Mouse (Mus musculus) heart, embryonic 15.5 days (tissue): Measurements from ENCODE around the gene Lct. TPM values are rescaled to one million over a fixed set of nuclear protein-coding genes. Genes with fewer than 3 reads are reported as not detected.

Source experiments
- ATAC-seq: fragments of 200-750 bp; cut with Nextera tagmentation; replicated peaks from 2 replicates; pipeline ENCODE4 v1.8.0; 2017; ENCODE audit warnings: low read depth, moderate TSS enrichment; ENCODE audit not compliant: insufficient number of reproducible peaks, insufficient read depth, low FRiP score
- H3K27ac ChIP-seq: fragments of 300-500 bp; sonication (generic); 2 replicates; pipeline ENCODE4 v1.5.1; 2015; ENCODE audit warnings: mild to moderate bottlenecking, inconsistent platforms
- H3K27me3 ChIP-seq: fragments of 300-500 bp; sonication (generic); 2 replicates; pipeline ENCODE4 v1.6.1; 2015; ENCODE audit warnings: inconsistent platforms
- H3K36me3 ChIP-seq: fragments of 300-500 bp; sonication (generic); 2 replicates; pipeline ENCODE4 v1.6.1; 2015; ENCODE audit warnings: mild to moderate bottlenecking, inconsistent platforms
- H3K4me1 ChIP-seq: fragments of 300-500 bp; sonication (generic); replicated peaks from 2 replicates; pipeline ENCODE4 v1.6.1; 2015; ENCODE audit warnings: inconsistent platforms
- H3K4me2 ChIP-seq: fragments of 300-500 bp; sonication (generic); 2 replicates; pipeline ENCODE4 v1.6.1; 2015; ENCODE audit warnings: inconsistent platforms, mild to moderate bottlenecking, moderate library complexity
- H3K4me3 ChIP-seq: fragments of 300-500 bp; sonication (generic); 2 replicates; pipeline ENCODE4 v1.5.1; 2015; ENCODE audit warnings: mild to moderate bottlenecking, inconsistent platforms
- H3K9ac ChIP-seq: fragments of 300-500 bp; sonication (generic); 2 replicates; pipeline ENCODE4 v1.6.1; 2015; ENCODE audit warnings: mild to moderate bottlenecking, inconsistent platforms
- H3K9me3 ChIP-seq: fragments of 300-500 bp; sonication (generic); replicated peaks from 2 replicates; pipeline ENCODE4 v1.6.1; 2016; ENCODE audit warnings: inconsistent platforms
- WGBS: fragments of 180-500 bp; shearing (Covaris S2); methylation state at CpG from one replicate; pipeline ENCODE4 v1.1.7; 2015; ENCODE audit warnings: mixed read lengths; 5-methylcytosine and 5-hydroxymethylcytosine counted together
- polyA plus RNA-seq: library from polyadenylated mRNA; unstranded; fragments of >200 nt; fragmentation: Nextera tagmentation; extraction: Ambion mirVana; gene quantifications from 2 replicates; pipeline ENCODE4 v1.2.1, GENCODE M21; 2015

Lct gene
- polyA plus RNA-seq, 1 experiment from 2014 or later: 0.03 TPM

DNA sequence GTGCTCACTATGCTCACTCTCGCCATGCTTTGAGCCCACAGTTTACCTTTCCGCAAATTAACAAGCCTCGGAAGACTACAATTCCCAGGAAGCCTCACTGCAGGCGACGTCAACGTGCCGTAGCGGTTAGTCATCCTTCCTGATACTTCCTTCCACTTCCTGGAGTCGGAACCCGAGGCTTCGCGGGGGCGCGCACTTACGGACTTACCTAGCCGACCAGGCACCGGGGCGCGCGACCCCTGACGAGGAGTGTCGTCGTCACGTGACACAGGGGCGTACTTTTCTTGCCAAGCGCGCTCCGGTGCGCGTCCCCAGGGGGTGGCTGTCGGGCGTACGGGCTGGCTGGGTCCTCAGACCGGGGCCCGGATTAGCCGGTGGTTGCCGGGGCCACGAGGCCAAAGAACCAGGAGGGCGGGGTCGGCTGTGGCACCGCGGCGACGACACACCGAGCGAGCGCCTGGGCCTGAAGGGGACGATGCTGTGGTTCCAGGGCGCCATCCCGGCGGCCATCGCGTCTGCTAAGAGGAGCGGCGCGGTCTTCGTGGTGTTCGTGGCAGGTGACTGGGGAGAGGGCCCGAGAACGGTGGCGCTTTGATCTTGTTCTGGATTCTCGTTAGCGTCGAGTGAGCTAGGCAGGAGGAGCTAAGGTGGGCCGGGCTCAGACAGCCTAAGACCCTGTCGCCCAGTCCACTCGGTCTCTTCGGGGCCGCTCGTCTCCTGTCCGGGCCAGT lies 84.0 kb downstream of the Lct start:
- H3K9me3 ChIP-seq: no peaks in the 10 kb centered on the region
- peak overlapping the region; percentile 72 for H3K4me2 ChIP-seq
- peaks cover 10% of the 10 kb centered on the region for H3K4me1 ChIP-seq
- H3K4me3 ChIP-seq: peak overlapping the region; percentile 84
- no peaks in the 10 kb centered on the region for H3K27me3 ChIP-seq
- peak overlapping the region; percentile 93 for H3K27ac ChIP-seq
- no peaks in the 10 kb centered on the region for H3K36me3 ChIP-seq
- H3K9ac ChIP-seq: peak overlapping the region; percentile 91
- ATAC-seq: peak; percentile 95
- under 1% methylated on average over 71 of the region's 71 CpGs for whole genome bisulfite sequencing

GRCm38 (mm10) chr1:128243627-128243995 lies 84.5 kb downstream of the Lct start, which contains the start of gene Ubxn4:
Gene Ubxn4 (plus strand): TSS chr1:128243964.
- ATAC-seq: no peak

GRCm38 (mm10) chr1:128235181-128235580 lies 92.9 kb downstream of the Lct start:
- 93% methylated on average over 4 of the region's 4 CpGs for WGBS
- Histone ChIP-seq H3K27ac (no peak overlapping the region), H3K9me3 (no peaks in the 10 kb centered on the region), H3K4me3 (no peak overlapping the region), H3K27me3 (no peaks in the 10 kb centered on the region), H3K4me1 (no peaks in the 10 kb centered on the region), H3K36me3 (peaks cover 65% of the 10 kb centered on the region), H3K4me2 (no peak overlapping the region), H3K9ac (no peak overlapping the region)
- ATAC-seq: no peak

More at GRCm38 (mm10) chr1:128243627-128243995, 84.5 kb downstream of the Lct start, which contains the start of gene Ubxn4:
- Histone ChIP-seq H3K36me3 (no peaks in the 10 kb centered on the region), H3K9ac (peak within 1 kb of the TSS; percentile 91), H3K9me3 (no peaks in the 10 kb centered on the region), H3K27ac (peak within 1 kb of the TSS; percentile 93), H3K27me3 (no peaks in the 10 kb centered on the region), H3K4me3 (peak within 1 kb of the TSS; percentile 84), H3K4me1 (peaks cover 10% of the 10 kb centered on the region), H3K4me2 (peak within 1 kb of the TSS; percentile 72)
- 11% methylated on average over 10 of the region's 10 CpGs for WGBS

Other genes starting within 250 kb of the Lct start
- 5.3 and 5.7 TPM in 2 replicates for gene Zranb3, start 225.3 kb downstream of the Lct start, polyA plus RNA-seq
- gene R3hdm1, start 225.0 kb downstream of the Lct start, polyA plus RNA-seq: 46.2 and 46.6 TPM in 2 replicates
- 55.0 and 57.6 TPM in 2 replicates for gene Ubxn4, start 84.4 kb downstream of the Lct start, polyA plus RNA-seq
- 118 and 153 TPM in 2 replicates for gene Mcm6, start 31.3 kb upstream of the Lct start, polyA plus RNA-seq
- 96.1 and 99.2 TPM in 2 replicates for gene Dars, start 89.0 kb upstream of the Lct start, polyA plus RNA-seq